Mouse (Mus musculus): Measurements from ENCODE around the gene Ints2. TPM values are rescaled to one million over a fixed set of nuclear protein-coding genes. Genes with fewer than 3 reads are reported as not detected.
"Not testable (repeated sequence)": the region's sequence is repeated elsewhere in the genome, so short reads cannot be mapped to it uniquely, and the experiment has no call there.

The Ints2 gene
- polyA plus RNA-seq, 1 experiment = 5.0 TPM

DNA sequence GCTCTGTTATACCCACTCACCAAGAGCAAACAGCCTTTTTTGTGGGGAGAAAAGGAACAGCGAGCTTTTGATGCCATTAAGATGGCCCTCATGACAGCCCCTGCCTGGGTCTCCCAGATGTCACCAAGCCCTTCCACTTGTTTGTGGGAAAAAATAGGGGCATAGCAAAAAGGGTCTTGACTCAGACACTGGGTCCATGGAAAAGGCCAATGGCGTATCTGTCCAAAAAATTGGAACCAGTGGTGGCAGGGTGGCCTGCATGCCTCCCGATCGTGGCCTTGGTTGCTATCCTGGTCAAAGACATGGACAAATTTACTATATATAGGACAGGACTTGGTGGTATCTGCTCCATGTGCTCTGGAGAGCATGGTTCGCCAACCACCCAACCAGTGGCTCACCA lies 52.3 kb downstream of the Ints2 start:
- Histone ChIP-seq H3K27ac (ENCODE audit: insufficient read depth, low read length) (no peak overlapping the region), H3K36me3 (ENCODE audit: control insufficient read depth, insufficient read depth, low read length) (peaks cover 22% of the 10 kb centered on the region), H3K27me3 (ENCODE audit: control insufficient read depth, insufficient read depth, low read length) (no peaks in the 10 kb centered on the region), H3K4me3 (ENCODE audit: extremely low read depth, insufficient read depth, insufficient read length) (no peak overlapping the region), H3K4me1 (ENCODE audit: control insufficient read depth, insufficient read depth, insufficient read length) (peaks cover 5% of the 10 kb centered on the region)
- TF ChIP-seq CTCF (IDR thresholded peaks at IDR 0.05; ENCODE audit: extremely low read depth, insufficient read depth, insufficient read length, insufficient replicate concordance) (no peak), POLR2A (IDR thresholded peaks at IDR 0.05; ENCODE audit: low read depth, low read length) (no peak)
- no peak for DNase-seq (ENCODE audit: low read depth in 1 of 2, low spot score in 2 of 2)
- WGBS = over 99% methylated on average over 5 of the region's 5 CpGs

DNA sequence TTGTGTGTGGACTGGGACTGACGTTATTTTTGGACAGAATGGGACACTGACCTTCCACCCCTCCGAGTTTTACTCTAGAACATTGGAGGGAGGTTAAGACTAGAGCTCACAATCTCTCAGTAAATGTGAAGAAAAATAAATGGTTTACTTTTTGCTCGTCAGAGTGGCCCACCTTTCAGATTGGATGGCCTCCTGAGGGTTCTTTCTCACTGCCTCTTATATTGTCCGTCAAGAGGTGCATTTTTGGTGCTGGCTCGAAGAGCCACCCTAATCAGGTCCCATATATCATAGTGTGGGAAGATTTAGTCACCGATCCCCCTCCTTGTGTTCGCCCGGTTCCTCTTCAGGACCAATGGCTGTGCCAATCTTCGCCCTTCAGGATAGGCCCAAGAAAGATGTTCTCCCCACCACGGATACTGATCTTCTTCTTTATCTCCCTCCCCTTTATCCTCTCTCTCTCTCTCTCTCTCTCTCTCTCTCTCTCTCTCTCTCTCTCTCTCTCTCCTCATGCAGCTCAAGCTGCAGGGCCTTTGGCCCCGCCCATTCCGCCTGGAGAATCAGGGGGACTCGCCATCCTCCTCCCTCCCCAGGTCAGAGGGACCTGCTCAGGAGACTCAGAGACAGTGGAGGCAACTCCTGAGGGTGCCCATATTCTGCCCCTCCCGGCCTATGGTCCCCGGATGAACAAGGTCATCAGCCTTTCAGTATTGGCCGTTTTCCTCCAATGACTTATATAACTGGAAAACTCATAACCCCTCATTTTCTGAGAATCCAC lies 55.3 kb downstream of the Ints2 start:
- H3K27ac ChIP-seq (ENCODE audit: insufficient read depth, low read length) = peak overlapping the region; percentile 80
- DNase-seq (ENCODE audit: low read depth in 1 of 2, low spot score in 2 of 2) = no peak
- peaks cover 5% of the 10 kb centered on the region for H3K4me1 ChIP-seq (ENCODE audit: control insufficient read depth, insufficient read depth, insufficient read length)
- H3K27me3 ChIP-seq (ENCODE audit: control insufficient read depth, insufficient read depth, low read length) = no peaks in the 10 kb centered on the region
- H3K4me3 ChIP-seq (ENCODE audit: extremely low read depth, insufficient read depth, insufficient read length) = peak overlapping the region; percentile 76
- H3K36me3 ChIP-seq (ENCODE audit: control insufficient read depth, insufficient read depth, low read length) = peaks cover 9% of the 10 kb centered on the region
- TF ChIP-seq POLR2A (IDR thresholded peaks at IDR 0.05; ENCODE audit: low read depth, low read length) (no peak), CTCF (IDR thresholded peaks at IDR 0.05; ENCODE audit: extremely low read depth, insufficient read depth, insufficient read length, insufficient replicate concordance) (no peak)
- 26% methylated on average over 16 of the region's 16 CpGs for WGBS

DNA sequence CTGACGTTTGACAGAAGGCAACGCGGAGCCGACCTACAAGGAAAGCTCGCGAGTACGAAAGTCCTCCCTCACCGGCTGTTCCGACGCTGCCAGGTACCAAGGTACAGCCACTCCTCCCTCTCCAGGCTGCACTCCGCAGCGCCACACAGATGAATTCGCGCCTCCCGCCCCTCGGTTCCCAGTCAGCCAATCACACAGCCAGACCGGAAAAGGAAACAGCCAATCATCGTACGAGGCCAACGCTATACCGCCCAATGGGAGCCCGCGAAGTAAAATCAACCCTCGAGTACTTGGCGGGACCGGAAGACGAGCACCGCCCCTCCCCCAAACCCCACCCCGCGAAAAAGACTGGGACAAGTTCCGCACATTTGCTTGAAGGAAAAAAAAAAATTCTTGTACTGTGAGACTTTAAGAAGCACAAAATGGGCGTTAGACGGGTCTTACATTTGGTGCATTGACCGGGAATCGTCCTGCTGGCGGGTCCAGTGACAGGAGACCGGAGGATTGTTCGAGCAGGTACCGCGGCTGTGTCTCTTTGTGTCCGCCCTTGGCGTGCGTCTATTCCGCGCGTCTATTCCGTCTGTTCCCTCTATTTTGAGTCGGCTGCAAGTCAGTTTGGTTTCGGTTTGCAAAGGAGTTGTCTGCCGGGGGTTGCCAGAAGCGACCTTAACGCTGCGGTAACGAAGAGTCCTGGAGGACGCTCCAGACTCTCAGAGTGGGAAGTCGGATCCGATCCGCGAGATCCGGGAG lies 56.2 kb downstream of the Ints2 start, which contains the start of gene Brip1:
Brip1 (minus strand) TSS at position 157 of the 750 bp plus-strand sequence.
- H3K4me3 ChIP-seq (ENCODE audit: extremely low read depth, insufficient read depth, insufficient read length) = peak within 1 kb of the TSS; percentile 82
- WGBS = under 1% methylated on average over 60 of the region's 60 CpGs
- peaks cover 3% of the 10 kb centered on the region; the same call in 1 of the 2 replicates for H3K36me3 ChIP-seq (ENCODE audit: control insufficient read depth, insufficient read depth, low read length)
- DNase-seq (ENCODE audit: low read depth in 1 of 2, low spot score in 2 of 2) = peak; percentile 88 to 95
- no peaks in the 10 kb centered on the region for H3K27me3 ChIP-seq (ENCODE audit: control insufficient read depth, insufficient read depth, low read length)
- peaks cover 5% of the 10 kb centered on the region for H3K4me1 ChIP-seq (ENCODE audit: control insufficient read depth, insufficient read depth, insufficient read length)
- peak within 1 kb of the TSS; percentile 80 for H3K27ac ChIP-seq (ENCODE audit: insufficient read depth, low read length)
- peak; percentile 25; the same call in 1 of the 2 replicates for TF ChIP-seq POLR2A (IDR thresholded peaks at IDR 0.05; ENCODE audit: low read depth, low read length)
- TF ChIP-seq CTCF (IDR thresholded peaks at IDR 0.05; ENCODE audit: extremely low read depth, insufficient read depth, insufficient read length, insufficient replicate concordance) = no peak

DNA sequence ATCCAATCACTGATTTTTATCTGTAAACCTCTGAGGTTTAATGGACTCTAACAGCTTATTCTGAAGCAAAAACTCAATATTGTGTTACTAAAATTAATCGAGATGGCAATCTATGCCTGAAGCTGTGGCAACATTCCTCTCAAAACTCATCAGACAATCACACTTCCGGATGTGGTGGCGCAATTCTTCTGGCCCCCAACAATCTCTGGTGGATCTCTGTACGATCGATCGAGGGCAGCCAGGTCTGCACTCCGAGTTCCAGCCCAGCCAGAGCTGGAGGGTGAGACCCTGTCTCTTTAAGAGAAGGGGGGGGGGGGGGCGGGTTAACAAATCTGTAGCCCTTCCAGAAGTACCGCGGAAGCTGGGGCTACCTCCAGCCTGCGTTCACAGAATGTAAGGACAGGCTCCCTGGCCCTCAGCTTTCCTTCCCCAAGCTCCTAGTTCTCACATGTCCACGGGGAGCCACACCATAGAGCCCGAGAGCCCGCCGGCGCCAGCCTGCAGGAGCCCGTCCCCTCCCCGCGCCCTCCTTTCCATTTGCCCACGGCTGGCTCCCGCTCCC lies 56.8 kb downstream of the Ints2 start:
- WGBS = 1% methylated on average over 21 of the region's 21 CpGs
- no peaks in the 10 kb centered on the region for H3K36me3 ChIP-seq (ENCODE audit: control insufficient read depth, insufficient read depth, low read length)
- peak overlapping the region; percentile 82 for H3K4me3 ChIP-seq (ENCODE audit: extremely low read depth, insufficient read depth, insufficient read length)
- H3K27me3 ChIP-seq (ENCODE audit: control insufficient read depth, insufficient read depth, low read length) = no peaks in the 10 kb centered on the region
- TF ChIP-seq CTCF (IDR thresholded peaks at IDR 0.05; ENCODE audit: extremely low read depth, insufficient read depth, insufficient read length, insufficient replicate concordance) (no peak), POLR2A (IDR thresholded peaks at IDR 0.05; ENCODE audit: low read depth, low read length) (no peak)
- H3K4me1 ChIP-seq (ENCODE audit: control insufficient read depth, insufficient read depth, insufficient read length) = peaks cover 5% of the 10 kb centered on the region
- H3K27ac ChIP-seq (ENCODE audit: insufficient read depth, low read length) = no peak overlapping the region
- DNase-seq (ENCODE audit: low read depth in 1 of 2, low spot score in 2 of 2) = no peak

DNA sequence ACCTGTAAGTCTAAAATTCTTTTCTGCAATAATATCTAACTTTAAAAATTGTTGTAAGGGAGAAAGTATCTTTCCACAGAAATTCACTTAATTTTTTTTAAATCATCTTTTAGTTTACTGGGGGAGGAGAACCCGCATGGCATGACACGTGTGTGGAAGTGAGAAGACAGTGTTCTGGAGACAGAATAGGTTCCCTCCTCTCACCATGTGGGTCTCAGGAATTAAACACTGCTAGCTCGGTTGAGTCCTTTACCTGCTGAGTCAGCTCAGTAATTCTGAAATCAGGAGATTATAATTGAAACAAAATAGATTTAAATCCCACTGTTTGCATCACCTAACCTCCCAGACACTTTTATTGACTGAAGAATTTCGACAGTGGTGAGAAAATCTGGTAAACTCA lies 57.6 kb downstream of the Ints2 start:
- no peak overlapping the region for H3K4me3 ChIP-seq (ENCODE audit: extremely low read depth, insufficient read depth, insufficient read length)
- WGBS = 63% methylated on average over 4 of the region's 4 CpGs

DNA sequence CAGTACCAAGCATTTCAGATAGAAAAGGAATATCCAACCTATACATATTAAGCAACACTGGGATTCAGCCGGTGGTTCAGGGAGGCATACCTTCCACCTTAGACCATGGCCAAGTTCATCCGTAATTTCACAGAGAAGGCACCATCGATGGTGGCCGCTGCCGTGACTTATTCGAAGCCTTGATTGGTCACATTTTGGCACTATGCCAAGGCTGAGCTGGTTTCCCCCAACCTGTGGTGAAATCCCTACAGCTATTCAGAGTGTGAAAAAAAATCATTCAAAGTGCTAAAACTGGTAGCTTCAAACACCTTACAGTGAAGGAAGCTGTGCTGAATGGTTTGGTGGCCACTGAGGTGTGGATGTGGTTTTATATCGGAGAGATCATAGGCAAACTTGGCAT lies 72.2 kb downstream of the Ints2 start:
- WGBS = 94% methylated on average over 7 of the region's 7 CpGs
- not testable (repeated sequence) for H3K4me3 ChIP-seq (ENCODE audit: extremely low read depth, insufficient read depth, insufficient read length); H3K27ac ChIP-seq (ENCODE audit: insufficient read depth, low read length); DNase-seq (ENCODE audit: low read depth in 1 of 2, low spot score in 2 of 2); H3K27me3 ChIP-seq (ENCODE audit: control insufficient read depth, insufficient read depth, low read length); H3K36me3 ChIP-seq (ENCODE audit: control insufficient read depth, insufficient read depth, low read length); H3K4me1 ChIP-seq (ENCODE audit: control insufficient read depth, insufficient read depth, insufficient read length)

More for the DNA sequence above, 57.6 kb downstream of the Ints2 start:
- Histone ChIP-seq H3K27me3 (ENCODE audit: control insufficient read depth, insufficient read depth, low read length) (no peaks in the 10 kb centered on the region), H3K4me1 (ENCODE audit: control insufficient read depth, insufficient read depth, insufficient read length) (peaks cover 5% of the 10 kb centered on the region), H3K27ac (ENCODE audit: insufficient read depth, low read length) (no peak overlapping the region), H3K36me3 (ENCODE audit: control insufficient read depth, insufficient read depth, low read length) (no peaks in the 10 kb centered on the region)
- DNase-seq (ENCODE audit: low read depth in 1 of 2, low spot score in 2 of 2) = no peak
- TF ChIP-seq POLR2A (IDR thresholded peaks at IDR 0.05; ENCODE audit: low read depth, low read length) = no peak
- no peak for TF ChIP-seq CTCF (IDR thresholded peaks at IDR 0.05; ENCODE audit: extremely low read depth, insufficient read depth, insufficient read length, insufficient replicate concordance)
